In the genomic region with DNA sequence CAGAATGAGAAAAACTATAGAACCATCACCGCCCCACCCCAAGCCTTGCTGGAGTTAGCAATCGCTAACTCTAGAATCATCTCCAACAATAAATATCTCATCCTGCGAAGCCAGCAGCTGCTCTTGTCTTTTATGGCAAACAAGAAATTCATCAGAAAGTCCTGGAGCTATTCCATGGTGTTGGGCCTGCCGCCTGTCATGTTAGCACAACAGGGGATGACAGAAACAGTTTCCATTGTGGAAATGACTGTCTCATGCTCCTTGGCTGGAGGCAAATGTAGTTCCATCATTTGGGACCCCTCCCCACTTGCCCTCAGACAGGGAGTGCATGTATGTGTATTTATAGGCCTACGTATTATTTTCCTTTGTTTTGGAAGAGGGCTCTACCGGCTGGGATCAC, we compare ENCODE assay signal across 14 mouse cellular contexts. TPM values are rescaled to one million over a fixed set of nuclear protein-coding genes. Genes with fewer than 3 reads are reported as not detected.
DNase-seq lines count a peak whose midpoint lies in the region; ATAC-seq and TF ChIP-seq lines count a peak whose summit lies in the region.
"Had no signal": no experiment of that assay in that cellular context is flagged by ENCODE, and none has a peak within 500 bp of the region (broad histone marks: within the 10 kb centered on the region; RNA-seq: fewer than 3 reads in every experiment).

No protein-coding gene starts in this region.

- H3K27ac ChIP-seq in lung, embryonic 14.5 days (ENCODE audit: low read depth): 0 out of 2 replicates have a peak overlapping the region, but pooled peaks have one; percentile 16
- H3K27ac ChIP-seq in embryonic facial prominence, embryonic 15.5 days (replicated peaks): peak overlapping the region; percentile 13

- H3K4me1 ChIP-seq in lung, embryonic 14.5 days (ENCODE audit: insufficient read depth): no peaks in the 10 kb centered on the region
- peaks cover 11% of the 10 kb centered on the region for H3K4me1 ChIP-seq in embryonic facial prominence, embryonic 15.5 days

- no peaks in the 10 kb centered on the region for H3K9me3 ChIP-seq in lung, embryonic 14.5 days (ENCODE audit: low read depth, low read length)
- H3K9me3 ChIP-seq in embryonic facial prominence, embryonic 15.5 days (replicated peaks): no peaks in the 10 kb centered on the region

- no peak overlapping the region for H3K4me2 ChIP-seq in lung, embryonic 14.5 days
- no peak overlapping the region for H3K4me2 ChIP-seq in embryonic facial prominence, embryonic 15.5 days (replicated peaks)

- peak; percentile 48; the same call in 1 of the 2 replicates for ATAC-seq in frontal cortex, adult (ENCODE audit: low TSS enrichment)
- peak; percentile 61; the same call in 1 of the 2 replicates for ATAC-seq in lung, embryonic 14.5 days (ENCODE audit: insufficient read depth)
- ATAC-seq in embryonic facial prominence, embryonic 15.5 days (ENCODE audit: insufficient number of reproducible peaks, low FRiP score, low TSS enrichment, low read depth): no peak

- no peaks in the 10 kb centered on the region for H3K27me3 ChIP-seq in lung, embryonic 14.5 days (ENCODE audit: insufficient read depth, low read length)
- H3K27me3 ChIP-seq in embryonic facial prominence, embryonic 15.5 days: no peaks in the 10 kb centered on the region

- 53% methylated on average over 6 of the region's 6 CpGs for WGBS in lung, embryonic 14.5 days
- WGBS in embryonic facial prominence, embryonic 15.5 days: 59% methylated on average over 6 of the region's 6 CpGs

- DNase-seq in frontal cortex, postnatal 25 days (ENCODE audit: low spot score in 2 of 2): no peak
- DNase-seq in lung, embryonic 14.5 days: peak; percentile 68
- no peak for DNase-seq in lung, adult 18-20 months
- DNase-seq in lung, postnatal 14 days: peak; percentile 45
- no peak for DNase-seq in testis, postnatal 10 days (ENCODE audit: low spot score)
- no peak for DNase-seq in cerebellum, adult 9-11 months
- DNase-seq: adrenal gland, postnatal 14 days; heart, postnatal 4 days; kidney, adult 18-20 months had no signal

- H3K9ac ChIP-seq in lung, embryonic 14.5 days: no peak overlapping the region
- no peak overlapping the region for H3K9ac ChIP-seq in embryonic facial prominence, embryonic 15.5 days

- no peak for TF ChIP-seq CTCF in lung, embryonic 14.5 days (IDR thresholded peaks at IDR 0.05; ENCODE audit: low read depth)

- no peak overlapping the region for H3K4me3 ChIP-seq in lung, embryonic 14.5 days (ENCODE audit: low read depth, low read length)
- no peak overlapping the region for H3K4me3 ChIP-seq in embryonic facial prominence, embryonic 15.5 days (replicated peaks)

- peaks cover 13% of the 10 kb centered on the region; the same call in 1 of the 2 replicates for H3K36me3 ChIP-seq in lung, embryonic 14.5 days (ENCODE audit: insufficient read depth)
- H3K36me3 ChIP-seq in embryonic facial prominence, embryonic 15.5 days: peaks cover 7% of the 10 kb centered on the region

RNA-seq across cellular contexts. Expression of gene Calm5, which starts 22.5 kb away (rescaled TPM):
- polyA plus RNA-seq in lung, embryonic 14.5 days (2014; fragmentation: Nextera tagmentation; extraction: Ambion mirVana): not detected in 2 replicates
- 2.9 and 3.2 TPM in 2 replicates for polyA plus RNA-seq in embryonic facial prominence, embryonic 15.5 days (2015; fragmentation: Nextera tagmentation; extraction: Ambion mirVana)
- polyA plus RNA-seq: cortical plate, adult 2 months; large intestine, adult 2 months; spleen, adult 2 months had no signal

RNA-seq across cellular contexts. Expression of gene Calm4, which starts 38.9 kb away (rescaled TPM):
- not detected in 2 replicates for polyA plus RNA-seq in lung, embryonic 14.5 days (2014; fragmentation: Nextera tagmentation; extraction: Ambion mirVana)
- 477 and 521 TPM in 2 replicates for polyA plus RNA-seq in embryonic facial prominence, embryonic 15.5 days (2015; fragmentation: Nextera tagmentation; extraction: Ambion mirVana)
- polyA plus RNA-seq: cortical plate, adult 2 months; large intestine, adult 2 months; spleen, adult 2 months had no signal

RNA-seq across cellular contexts. Expression of gene Net1, which starts 41.6 kb away (rescaled TPM):
- polyA plus RNA-seq in lung, embryonic 14.5 days (2014; fragmentation: Nextera tagmentation; extraction: Ambion mirVana): 71.4 and 74.5 TPM in 2 replicates
- 144 and 149 TPM in 2 replicates for polyA plus RNA-seq in embryonic facial prominence, embryonic 15.5 days (2015; fragmentation: Nextera tagmentation; extraction: Ambion mirVana)

RNA-seq across cellular contexts. Expression of gene Tubal3, which starts 41.6 kb away (rescaled TPM):
- not detected in 2 replicates for polyA plus RNA-seq in lung, embryonic 14.5 days (2014; fragmentation: Nextera tagmentation; extraction: Ambion mirVana)
- polyA plus RNA-seq in embryonic facial prominence, embryonic 15.5 days (2015; fragmentation: Nextera tagmentation; extraction: Ambion mirVana): not detected in 2 replicates
- polyA plus RNA-seq: cortical plate, adult 2 months; spleen, adult 2 months had no signal

Comparison
In these comparisons a context has a peak if more than half of its experiments do, and no peak if none do; other contexts are left out.
1. DNase-seq: peak in lung, embryonic 14.5 days (single experiment) and lung, postnatal 14 days (single experiment); none in frontal cortex, postnatal 25 days (0 of 2), lung, adult 18-20 months (0 of 2), testis, postnatal 10 days (single experiment) and cerebellum, adult 9-11 months (single experiment).
2. RNA of gene Calm4, which starts 38.9 kb away (polyA plus RNA-seq): 477 to 521 TPM in embryonic facial prominence, embryonic 15.5 days; not detected in lung, embryonic 14.5 days; every median in the first group is over 100 times any median in the second.